Mouse (Mus musculus) G1E (cell line): Measurements from ENCODE around the gene Htra3. TPM values are rescaled to one million over a fixed set of nuclear protein-coding genes. Genes with fewer than 3 reads are reported as not detected.

Source experiments
- ATAC-seq: 2 replicates; pipeline ENCODE4 v1.8.0; 2016; ENCODE audit warnings: mild to moderate bottlenecking; ENCODE audit not compliant: insufficient number of reproducible peaks, poor library complexity, low FRiP score, severe bottlenecking; ENCODE audit errors: extremely low read depth
- DNase-seq: peaks from one replicate; pipeline ENCODE4 v3.0.0; 2012; ENCODE audit warnings: low spot score
- H3K27me3 ChIP-seq: 2 replicates; pipeline ENCODE4 v1.6.1; 2012; ENCODE audit warnings: mild to moderate bottlenecking, low read length, inconsistent platforms; ENCODE audit not compliant: insufficient read depth
- H3K36me3 ChIP-seq: replicated peaks from 2 replicates; pipeline ENCODE3; 2012; ENCODE audit warnings: mild to moderate bottlenecking, inconsistent platforms
- H3K4me1 ChIP-seq: 2 replicates; pipeline ENCODE4 v1.6.1; 2012; ENCODE audit warnings: low read depth, low read length, inconsistent platforms, mixed read lengths; ENCODE audit not compliant: insufficient read depth
- H3K4me3 ChIP-seq: 2 replicates; pipeline ENCODE4 v1.5.1; 2012; ENCODE audit warnings: low read depth, mild to moderate bottlenecking, inconsistent platforms, low read length, moderate library complexity, mixed read lengths
- H3K9me3 ChIP-seq: replicated peaks from 2 replicates; pipeline ENCODE4 v1.6.1; 2012; ENCODE audit warnings: inconsistent platforms
- CTCF ChIP-seq: IDR thresholded peaks from 2 replicates; pipeline ENCODE4 v1.5.1; 2012; ENCODE audit warnings: low read depth, low read length, inconsistent platforms, mixed read lengths
- GATA1 ChIP-seq: IDR thresholded peaks from 2 replicates; pipeline ENCODE4 v1.6.1; 2012; ENCODE audit warnings: borderline replicate concordance, low read length, inconsistent platforms, mixed read lengths
- GATA2 ChIP-seq: IDR thresholded peaks from 2 replicates; pipeline ENCODE4 v1.6.1; 2012; ENCODE audit warnings: low read depth, low read length, inconsistent platforms, borderline replicate concordance
- POLR2AphosphoS5 ChIP-seq: IDR thresholded peaks from 2 replicates; pipeline ENCODE4 v1.6.1; 2012; ENCODE audit warnings: low read depth, low read length, inconsistent platforms; ENCODE audit not compliant: insufficient replicate concordance
- TAL1 ChIP-seq: conservative IDR thresholded peaks from 2 replicates; pipeline ENCODE4 v1.6.1; 2012; ENCODE audit warnings: low read depth, low read length, inconsistent platforms, mixed read lengths
- polyA plus RNA-seq: library from polyadenylated mRNA; stranded (reverse); fragments of >175 nt; gene quantifications from 2 replicates; pipeline ENCODE4 v1.2.3, GENCODE M21; 2012
- total RNA-seq, 2 experiments: library from RNA; stranded (forward) in 1 of 2; stranded (reverse) in 1 of 2; fragments of 200-1000 nt in 1 of 2; fragments of >200 nt in 1 of 2; fragmentation: Nextera tagmentation in 1 of 2; gene quantifications; 2 replicates each; pipeline ENCODE4 v1.2.3; 2014 to 2017

Gene Htra3
- total and polyA plus RNA-seq, 3 experiments = not detected

- no peaks in the 10 kb centered on the region for H3K27me3 ChIP-seq
- no peak overlapping the region for H3K4me3 ChIP-seq
- H3K9me3 ChIP-seq = no peaks in the 10 kb centered on the region
- H3K36me3 ChIP-seq = peaks cover 71% of the 10 kb centered on the region
- no peaks in the 10 kb centered on the region for H3K4me1 ChIP-seq
- TF ChIP-seq POLR2AphosphoS5 (no peak), GATA2 (no peak), TAL1 (no peak), CTCF (no peak), GATA1 (no peak)
- ATAC-seq = no peak
- no peak for DNase-seq
Observed at GRCm38 (mm10) chr5:35605355-35605754, 74.2 kb downstream of the Htra3 start.

Other genes with a start within 250 kb of the Htra3 start
- 9.7 and 15.1 TPM in 2 replicates for gene Cpz, start 154.1 kb downstream of the Htra3 start, total RNA-seq (2014; fragmentation: Nextera tagmentation)
- 19.8 and 22.4 TPM in 2 replicates for gene Cpz, start 154.1 kb downstream of the Htra3 start, total RNA-seq (2017)
- 6.0 and 6.8 TPM in 2 replicates for gene Cpz, start 154.1 kb downstream of the Htra3 start, polyA plus RNA-seq
- gene Trmt44, start 104.7 kb downstream of the Htra3 start, total RNA-seq (2014; fragmentation: Nextera tagmentation) = 14.7 and 16.4 TPM in 2 replicates
- 15.0 and 18.0 TPM in 2 replicates for gene Trmt44, start 104.7 kb downstream of the Htra3 start, total RNA-seq (2017)
- 4.2 and 5.9 TPM in 2 replicates for gene Trmt44, start 104.7 kb downstream of the Htra3 start, polyA plus RNA-seq
- gene Acox3, start 96.7 kb downstream of the Htra3 start, total RNA-seq (2014; fragmentation: Nextera tagmentation) = 36.1 and 41.2 TPM in 2 replicates
- 49.0 and 51.8 TPM in 2 replicates for gene Acox3, start 96.7 kb downstream of the Htra3 start, total RNA-seq (2017)
- gene Acox3, start 96.7 kb downstream of the Htra3 start, polyA plus RNA-seq = 6.0 and 8.5 TPM in 2 replicates
- gene Sh3tc1, start 60.2 kb upstream of the Htra3 start, total RNA-seq (2014; fragmentation: Nextera tagmentation) = not detected in 2 replicates
- 0.05 TPM in 1 of 2 replicates, not detected in the other for gene Sh3tc1, start 60.2 kb upstream of the Htra3 start, total RNA-seq (2017)
- gene Sh3tc1, start 60.2 kb upstream of the Htra3 start, polyA plus RNA-seq = 0.01 TPM in 1 of 2 replicates, not detected in the other
- gene Ablim2, start 78.1 kb upstream of the Htra3 start, total RNA-seq (2014; fragmentation: Nextera tagmentation) = not detected in 2 replicates
- gene Ablim2, start 78.1 kb upstream of the Htra3 start, total RNA-seq (2017) = 0.16 and 0.70 TPM in 2 replicates
- not detected in 2 replicates for gene Ablim2, start 78.1 kb upstream of the Htra3 start, polyA plus RNA-seq
- gene Afap1, start 213.5 kb upstream of the Htra3 start, total RNA-seq (2014; fragmentation: Nextera tagmentation) = not detected in 2 replicates
- 0.06 and 0.16 TPM in 2 replicates for gene Afap1, start 213.5 kb upstream of the Htra3 start, total RNA-seq (2017)
- gene Afap1, start 213.5 kb upstream of the Htra3 start, polyA plus RNA-seq = not detected in 2 replicates